Mouse (Mus musculus) stomach, embryonic 16.5 days (tissue): ENCODE results near the gene Cox7a1. TPM values are rescaled to one million over a fixed set of nuclear protein-coding genes. Genes with fewer than 3 reads are reported as not detected.
A peak's percentile ranks its signal among the peaks of the same experiment; 100 is the strongest.

Source experiments
- ATAC-seq: fragments of 200-750 bp; cut with Nextera tagmentation; 2 replicates; pipeline ENCODE4 v1.8.0; 2017; ENCODE audit warnings: moderate number of reproducible peaks, moderate TSS enrichment; ENCODE audit not compliant: insufficient read depth, low FRiP score
- H3K27ac ChIP-seq: fragments of 300-500 bp; sonication (generic); 2 replicates; pipeline ENCODE4 v1.5.1; 2014; ENCODE audit warnings: low read length
- H3K27me3 ChIP-seq: fragments of 300-500 bp; sonication (generic); 2 replicates; pipeline ENCODE4 v1.6.1; 2014; ENCODE audit warnings: low read length, control low read depth, mixed read lengths; ENCODE audit not compliant: control insufficient read depth, insufficient read depth
- H3K36me3 ChIP-seq: fragments of 300-500 bp; sonication (generic); 2 replicates; pipeline ENCODE4 v1.6.1; 2014; ENCODE audit warnings: low read length; ENCODE audit not compliant: control insufficient read depth, insufficient read depth
- H3K4me1 ChIP-seq: fragments of 300-500 bp; sonication (generic); 2 replicates; pipeline ENCODE4 v1.6.1; 2014; ENCODE audit warnings: low read length, control low read depth, mixed read lengths; ENCODE audit not compliant: control insufficient read depth, insufficient read depth
- H3K4me2 ChIP-seq: fragments of 300-500 bp; sonication (generic); 2 replicates; pipeline ENCODE4 v1.6.1; 2014; ENCODE audit warnings: low read depth, low read length, mixed read lengths
- H3K4me3 ChIP-seq: fragments of 300-500 bp; sonication (generic); replicated peaks from 2 replicates; pipeline ENCODE4 v1.5.1; 2014; ENCODE audit warnings: mild to moderate bottlenecking, low read length
- H3K9ac ChIP-seq: fragments of 300-500 bp; sonication (generic); 2 replicates; pipeline ENCODE4 v1.6.1; 2014; ENCODE audit warnings: low read length
- H3K9me3 ChIP-seq: fragments of 300-500 bp; sonication (generic); replicated peaks from 2 replicates; pipeline ENCODE4 v1.6.1; 2016; ENCODE audit warnings: low read length, control low read depth; ENCODE audit not compliant: control insufficient read depth
- WGBS: fragments of 180-500 bp; shearing (Covaris S2); extraction: QIAGEN DNeasy Blood & Tissue Kit; methylation state at CpG from one replicate; pipeline ENCODE4 v1.1.7; 2014; 5-methylcytosine and 5-hydroxymethylcytosine counted together
- polyA plus RNA-seq: library from polyadenylated mRNA; unstranded; fragments of >200 nt; fragmentation: Nextera tagmentation; extraction: Ambion mirVana; gene quantifications from 2 replicates; pipeline ENCODE4 v1.2.1, GENCODE M21; 2015

Cox7a1 gene
- 12.8 and 25.0 TPM in 2 replicates for polyA plus RNA-seq

DNA sequence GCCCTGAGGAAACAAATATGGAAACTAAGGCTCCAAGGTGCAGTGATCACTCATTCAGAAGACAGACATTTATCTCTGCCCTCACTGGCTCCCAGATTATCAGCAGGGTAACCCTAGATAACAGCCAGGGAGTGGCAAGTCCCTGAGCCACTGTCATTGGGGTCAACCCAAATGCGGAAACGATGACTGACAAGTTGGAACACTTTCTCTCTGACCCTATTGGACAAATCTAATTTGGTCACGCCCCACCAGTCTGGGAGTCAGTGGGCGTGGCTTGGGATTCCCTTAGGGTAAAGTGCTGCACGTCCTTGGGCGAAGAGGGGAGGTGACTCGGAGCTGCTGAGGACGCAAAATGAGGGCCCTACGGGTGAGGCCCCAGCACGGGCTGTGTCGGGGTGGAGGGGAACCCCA lies at the start of gene Cox7a1:
Gene Cox7a1, plus strand, starts transcription at position 266 of the 411 bp plus-strand sequence.
- 2% methylated on average over 11 of the region's 11 CpGs for WGBS
- peak within 1 kb of the TSS; percentile 48 for H3K4me2 ChIP-seq
- H3K9me3 ChIP-seq: no peaks in the 10 kb centered on the region
- peak within 1 kb of the TSS; percentile 30 for H3K4me3 ChIP-seq
- H3K27ac ChIP-seq: peak within 1 kb of the TSS; percentile 26; the same call in 1 of the 2 replicates
- peak within 1 kb of the TSS; percentile 53 for H3K9ac ChIP-seq
- H3K27me3 ChIP-seq: no peaks in the 10 kb centered on the region
- peaks cover 7% of the 10 kb centered on the region; the same call in 1 of the 2 replicates for H3K4me1 ChIP-seq
- ATAC-seq: peak; percentile 87
- H3K36me3 ChIP-seq: peaks cover 7% of the 10 kb centered on the region

- H3K4me2 ChIP-seq: no peak overlapping the region
- H3K9me3 ChIP-seq: peaks cover 7% of the 10 kb centered on the region; the same call in 1 of the 2 replicates
- no peaks in the 10 kb centered on the region for H3K27me3 ChIP-seq
- 86% methylated on average over 10 of the region's 10 CpGs for WGBS
- no peak overlapping the region for H3K27ac ChIP-seq
- ATAC-seq: no peak
- no peak overlapping the region for H3K4me3 ChIP-seq
- no peak overlapping the region for H3K9ac ChIP-seq
- H3K4me1 ChIP-seq: no peaks in the 10 kb centered on the region
- H3K36me3 ChIP-seq: peaks cover 30% of the 10 kb centered on the region
Measured at GRCm38 (mm10) chr7:30136826-30137225, 47.1 kb upstream of the Cox7a1 start.

- Histone ChIP-seq H3K36me3 (peaks cover 10% of the 10 kb centered on the region; the same call in 1 of the 2 replicates), H3K4me3 (peak overlapping the region; percentile 63), H3K4me2 (peak overlapping the region; percentile 76), H3K9ac (peak overlapping the region; percentile 76), H3K27me3 (no peaks in the 10 kb centered on the region), H3K9me3 (peaks cover 9% of the 10 kb centered on the region; the same call in 1 of the 2 replicates), H3K4me1 (peaks cover 4% of the 10 kb centered on the region), H3K27ac (peak overlapping the region; percentile 77; the same call in 1 of the 2 replicates)
- no peak for ATAC-seq
- 8% methylated on average over 8 of the region's 8 CpGs for WGBS
Measured at GRCm38 (mm10) chr7:30143170-30143554, 40.8 kb upstream of the Cox7a1 start.

GRCm38 (mm10) chr7:30143555-30144209 lies 40.3 kb upstream of the Cox7a1 start:
- Histone ChIP-seq H3K27me3 (no peaks in the 10 kb centered on the region), H3K27ac (peak overlapping the region; percentile 77; the same call in 1 of the 2 replicates), H3K9ac (peak overlapping the region; percentile 76), H3K4me1 (peaks cover 4% of the 10 kb centered on the region), H3K36me3 (peaks cover 13% of the 10 kb centered on the region), H3K9me3 (peaks cover 13% of the 10 kb centered on the region; the same call in 1 of the 2 replicates), H3K4me3 (peak overlapping the region; percentile 63), H3K4me2 (peak overlapping the region; percentile 76)
- WGBS: 1% methylated on average over 35 of the region's 35 CpGs
- peak; percentile 93 for ATAC-seq

- no peak overlapping the region for H3K4me3 ChIP-seq
- peaks cover 4% of the 10 kb centered on the region for H3K4me1 ChIP-seq
- WGBS: 98% methylated on average over 5 of the region's 5 CpGs
- H3K36me3 ChIP-seq: peaks cover 28% of the 10 kb centered on the region; the same call in 1 of the 2 replicates
- H3K9me3 ChIP-seq: peaks cover 43% of the 10 kb centered on the region
- no peaks in the 10 kb centered on the region for H3K27me3 ChIP-seq
- no peak for ATAC-seq
- H3K4me2 ChIP-seq: no peak overlapping the region
- no peak overlapping the region for H3K9ac ChIP-seq
- H3K27ac ChIP-seq: no peak overlapping the region
Measured at GRCm38 (mm10) chr7:30147011-30147410, 36.9 kb upstream of the Cox7a1 start.

DNA sequence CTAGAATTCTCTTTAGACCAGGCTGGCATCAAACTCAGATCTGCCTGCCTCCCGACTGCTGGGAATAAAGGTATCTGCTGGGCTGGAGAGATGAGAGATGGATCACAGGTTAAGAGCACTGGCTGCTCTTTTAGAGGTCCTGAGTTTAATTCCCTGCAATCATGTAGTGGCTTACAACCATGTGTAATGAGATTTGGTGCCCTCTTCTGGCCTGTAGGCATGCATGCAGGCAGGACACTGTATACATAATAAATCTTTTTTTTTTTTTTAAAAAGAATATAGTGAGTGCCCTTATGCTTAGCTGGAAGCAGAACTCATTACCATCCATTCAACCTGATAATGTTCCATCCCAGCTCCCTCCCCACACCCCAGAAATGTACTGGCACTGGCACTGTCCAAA lies 29.9 kb upstream of the Cox7a1 start:
- H3K9ac ChIP-seq: no peak overlapping the region
- H3K36me3 ChIP-seq: peaks cover 59% of the 10 kb centered on the region
- no peak overlapping the region for H3K27ac ChIP-seq

GRCm38 (mm10) chr7:30155507-30155906 lies 28.4 kb upstream of the Cox7a1 start:
- H3K4me2 ChIP-seq: no peak overlapping the region
- H3K36me3 ChIP-seq: peaks cover 60% of the 10 kb centered on the region
- no peak overlapping the region for H3K4me3 ChIP-seq
- H3K4me1 ChIP-seq: no peaks in the 10 kb centered on the region
- no peak for ATAC-seq
- H3K27ac ChIP-seq: no peak overlapping the region
- no peaks in the 10 kb centered on the region for H3K27me3 ChIP-seq
- over 99% methylated on average over 3 of the region's 3 CpGs for WGBS
- no peak overlapping the region for H3K9ac ChIP-seq
- H3K9me3 ChIP-seq: peaks cover 76% of the 10 kb centered on the region

More for the DNA sequence above, 29.9 kb upstream of the Cox7a1 start:
- Histone ChIP-seq H3K9me3 (peaks cover 78% of the 10 kb centered on the region), H3K4me2 (no peak overlapping the region), H3K4me3 (no peak overlapping the region), H3K4me1 (no peaks in the 10 kb centered on the region), H3K27me3 (no peaks in the 10 kb centered on the region)
- WGBS: 90% methylated on average over 1 of the region's 1 CpGs
- ATAC-seq: no peak

DNA sequence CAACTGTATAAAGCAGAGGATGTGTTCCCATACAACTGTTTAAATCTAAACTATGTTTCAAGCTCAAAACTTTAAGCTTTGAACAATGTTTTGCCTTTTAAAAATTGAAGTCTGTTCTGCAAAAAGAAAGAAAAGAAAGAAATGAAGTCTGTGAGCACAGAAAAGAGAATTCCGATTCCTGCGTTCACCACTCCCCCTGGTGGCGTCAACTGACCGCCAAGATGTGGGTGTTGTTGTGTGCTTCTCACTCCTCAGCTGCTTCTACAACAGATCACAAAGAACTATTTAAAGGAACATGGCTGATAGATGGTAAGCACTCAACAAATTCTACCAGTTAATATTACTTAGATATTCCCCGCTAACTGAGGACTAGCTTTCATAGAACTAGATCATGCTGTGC lies 20.8 kb upstream of the Cox7a1 start:
- WGBS: 98% methylated on average over 5 of the region's 5 CpGs
- H3K27ac ChIP-seq: no peak overlapping the region

DNA sequence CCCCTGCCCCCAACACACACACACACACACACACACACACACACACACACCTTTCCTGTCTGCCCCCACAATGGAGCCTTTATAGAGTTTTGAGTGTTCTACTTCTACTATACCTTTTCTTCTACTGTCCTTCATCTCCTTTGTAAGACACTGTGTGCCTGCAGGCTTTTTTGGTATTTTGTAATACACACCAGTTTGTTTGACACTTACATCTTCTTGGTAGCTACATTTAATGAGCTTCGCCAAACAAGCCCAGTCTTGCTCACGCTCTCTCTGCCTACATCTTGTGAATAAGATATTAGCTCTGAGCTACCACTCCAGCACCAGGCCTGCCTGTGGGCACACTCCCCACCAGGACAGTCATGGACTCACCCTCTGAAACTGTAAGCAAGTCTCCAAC lies 19.2 kb upstream of the Cox7a1 start:
- 96% methylated on average over 2 of the region's 2 CpGs for WGBS
- Histone ChIP-seq H3K27ac (no peak overlapping the region), H3K36me3 (peaks cover 70% of the 10 kb centered on the region), H3K9ac (no peak overlapping the region), H3K4me1 (peaks cover 4% of the 10 kb centered on the region; the same call in 1 of the 2 replicates), H3K4me3 (no peak overlapping the region), H3K27me3 (no peaks in the 10 kb centered on the region), H3K9me3 (peaks cover 73% of the 10 kb centered on the region), H3K4me2 (no peak overlapping the region)
- ATAC-seq: no peak

More for the DNA sequence above, 20.8 kb upstream of the Cox7a1 start:
- Histone ChIP-seq H3K9me3 (peaks cover 90% of the 10 kb centered on the region), H3K4me3 (no peak overlapping the region), H3K36me3 (peaks cover 86% of the 10 kb centered on the region), H3K9ac (no peak overlapping the region), H3K27me3 (no peaks in the 10 kb centered on the region), H3K4me2 (no peak overlapping the region), H3K4me1 (peaks cover 2% of the 10 kb centered on the region; the same call in 1 of the 2 replicates)
- ATAC-seq: no peak
